Mouse (Mus musculus) embryonic facial prominence, embryonic 13.5 days (tissue): ENCODE data around the gene Gsg1. TPM values are rescaled to one million over a fixed set of nuclear protein-coding genes. Genes with fewer than 3 reads are reported as not detected.

Source experiments
- polyA plus RNA-seq: library from polyadenylated mRNA; unstranded; fragments of >200 nt; fragmentation: Nextera tagmentation; extraction: Ambion mirVana; gene quantifications from 2 replicates; pipeline ENCODE4 v1.2.1, GENCODE M21; 2015

Gsg1 gene
- polyA plus RNA-seq, 1 experiment from 2014 or later, result 0.65 TPM

Other genes starting within 250 kb of the Gsg1 start
- gene Ddx47, start 242.7 kb downstream of the Gsg1 start, polyA plus RNA-seq, result 124 and 125 TPM in 2 replicates
- 1.8 TPM in 2 replicates for gene Gprc5a, start 188.7 kb downstream of the Gsg1 start, polyA plus RNA-seq
- gene Gprc5d, start 136.1 kb downstream of the Gsg1 start, polyA plus RNA-seq, result not detected in 2 replicates
- 23.4 and 27.5 TPM in 2 replicates for gene Fam234b, start 56.4 kb downstream of the Gsg1 start, polyA plus RNA-seq
- gene Hebp1, start 56.3 kb downstream of the Gsg1 start, polyA plus RNA-seq, result 7.5 TPM in 2 replicates
- not detected in 2 replicates for gene Pbp2, start 56.1 kb upstream of the Gsg1 start, polyA plus RNA-seq
- gene Emp1, start 108.2 kb upstream of the Gsg1 start, polyA plus RNA-seq, result 71.9 and 84.0 TPM in 2 replicates